Mouse (Mus musculus) lung, postnatal 14 days (tissue): ENCODE measurements around the gene Sgk2.
A peak's percentile ranks its signal among the peaks of the same experiment; 100 is the strongest.
"Not testable (repeated sequence)": the region's sequence is repeated elsewhere in the genome, so short reads cannot be mapped to it uniquely, and the experiment has no call there.

Source experiments
- DNase-seq: peaks from one replicate; pipeline ENCODE4 v3.0.0; 2021

Sgk2 gene

GRCm38 (mm10) chr2:162992084-162992437, 4.9 kb downstream of the Sgk2 start:
- DNase-seq = no peak

GRCm38 (mm10) chr2:162993881-162994616, 6.9 kb downstream of the Sgk2 start:
- no peak for DNase-seq

- peak; percentile 83 for DNase-seq
These were observed 11.5 kb downstream of the Sgk2 start for GRCm38 (mm10) chr2:162998528-162999230.

- peak; percentile 56 for DNase-seq
These were observed 12.6 kb downstream of the Sgk2 start for GRCm38 (mm10) chr2:162999744-163000143.

- no peak for DNase-seq
These were observed 13.9 kb downstream of the Sgk2 start for GRCm38 (mm10) chr2:163001071-163001470.

GRCm38 (mm10) chr2:163007299-163007698, 20.2 kb downstream of the Sgk2 start:
- DNase-seq = peak; percentile 32

- DNase-seq = peak; percentile 92
These were observed 30.0 kb downstream of the Sgk2 start, which contains the start of gene Ift52 for GRCm38 (mm10) chr2:163016916-163017743. Gene Ift52, plus strand, starts transcription at chr2:163017354.

GRCm38 (mm10) chr2:163031289-163031688, 44.2 kb downstream of the Sgk2 start:
- DNase-seq = no peak

GRCm38 (mm10) chr2:163031757-163032156, 44.6 kb downstream of the Sgk2 start:
- no peak for DNase-seq

GRCm38 (mm10) chr2:163032622-163033021, 45.5 kb downstream of the Sgk2 start:
- no peak for DNase-seq

- no peak for DNase-seq
These were observed 52.8 kb downstream of the Sgk2 start for GRCm38 (mm10) chr2:163039940-163040339.

- DNase-seq = peak; percentile 83
These were observed 61.0 kb downstream of the Sgk2 start for GRCm38 (mm10) chr2:163048125-163048524.

GRCm38 (mm10) chr2:163049116-163049515, 62.0 kb downstream of the Sgk2 start:
- no peak for DNase-seq

- no peak for DNase-seq
These were observed 64.6 kb downstream of the Sgk2 start for GRCm38 (mm10) chr2:163051691-163052090.

GRCm38 (mm10) chr2:163052101-163052500, 65.0 kb downstream of the Sgk2 start:
- DNase-seq = no peak

GRCm38 (mm10) chr2:163052826-163053225, 65.7 kb downstream of the Sgk2 start:
- no peak for DNase-seq

- DNase-seq = peak; percentile 93
These were observed 67.3 kb downstream of the Sgk2 start, which contains the start of gene Mybl2 for GRCm38 (mm10) chr2:163054335-163054840. Gene Mybl2, plus strand, starts transcription at chr2:163054687.

- no peak for DNase-seq
These were observed 67.9 kb downstream of the Sgk2 start for GRCm38 (mm10) chr2:163054891-163055494.

- no peak for DNase-seq
These were observed 68.6 kb downstream of the Sgk2 start for GRCm38 (mm10) chr2:163055715-163056114.

GRCm38 (mm10) chr2:163056584-163056983, 69.5 kb downstream of the Sgk2 start:
- DNase-seq = no peak

GRCm38 (mm10) chr2:163058981-163059380, 71.9 kb downstream of the Sgk2 start:
- not testable (repeated sequence) for DNase-seq

GRCm38 (mm10) chr2:163060630-163061029, 73.5 kb downstream of the Sgk2 start:
- DNase-seq = no peak
